Mouse (Mus musculus): ENCODE results near the gene Fcrls. TPM values are rescaled to one million over a fixed set of nuclear protein-coding genes. Genes with fewer than 3 reads are reported as not detected.

Fcrls gene
- polyA plus RNA-seq, 1 experiment from 2014 or later: 4.6 TPM

DNA sequence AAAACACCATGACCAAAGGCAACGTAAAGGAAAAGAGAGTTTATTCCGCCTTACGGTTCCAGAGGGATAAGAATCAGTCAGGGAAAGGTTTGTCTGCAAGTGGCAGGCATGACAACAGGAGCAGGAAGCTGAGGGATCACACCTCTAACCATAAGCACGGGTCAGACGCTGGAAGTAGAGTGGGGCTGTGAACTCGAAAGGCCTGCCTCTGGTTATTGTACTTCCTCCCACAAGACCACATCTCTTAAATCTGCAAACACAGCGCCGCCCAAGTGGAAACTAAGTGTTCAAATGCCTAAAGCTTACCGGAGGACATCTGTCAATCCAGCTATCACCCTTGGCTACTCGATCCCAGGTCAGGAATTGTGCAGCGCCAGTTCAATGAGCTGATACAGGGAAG lies 48.4 kb downstream of the Fcrls start:
- no peaks in the 10 kb centered on the region for H3K36me3 ChIP-seq
- H3K9me3 ChIP-seq (replicated peaks): no peaks in the 10 kb centered on the region
- no peak overlapping the region for H3K4me2 ChIP-seq
- H3K4me1 ChIP-seq (replicated peaks): no peaks in the 10 kb centered on the region
- H3K9ac ChIP-seq: no peak overlapping the region
- 58% methylated on average over 11 of the region's 11 CpGs for WGBS
- no peaks in the 10 kb centered on the region for H3K27me3 ChIP-seq
- H3K4me3 ChIP-seq: no peak overlapping the region
- no peak overlapping the region for H3K27ac ChIP-seq
- ATAC-seq (replicated peaks; ENCODE audit: insufficient number of reproducible peaks, insufficient read depth, low FRiP score, low read depth): no peak

DNA sequence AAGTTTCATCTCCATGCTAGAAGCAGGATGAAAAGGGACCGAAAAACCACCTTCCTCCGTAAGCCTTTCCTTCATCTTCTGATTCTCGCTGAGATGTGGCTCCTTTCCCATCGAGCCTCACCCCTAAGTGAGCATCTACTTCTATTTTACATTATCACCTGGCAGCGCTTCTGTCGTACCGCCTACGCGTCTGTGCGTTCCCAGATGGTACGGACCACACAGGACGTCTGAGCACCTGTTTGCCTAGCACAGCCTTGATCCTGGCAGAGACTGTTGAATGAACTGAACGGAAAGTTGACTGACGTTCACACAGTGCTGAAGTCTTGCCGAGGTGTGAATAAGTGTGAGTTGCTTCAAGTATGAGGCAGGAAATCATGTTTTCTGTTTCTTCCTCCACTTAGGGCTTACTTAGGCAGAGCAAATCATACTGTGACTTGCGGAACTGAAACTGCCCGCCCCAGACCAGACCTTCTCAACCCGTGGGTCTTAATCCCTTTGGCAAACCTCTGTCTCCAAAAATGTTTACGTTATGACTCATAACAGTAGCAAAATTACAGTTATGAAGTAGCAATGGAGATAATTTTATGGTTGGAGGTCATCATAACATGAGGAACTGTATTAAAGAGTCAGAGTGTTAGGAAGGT lies 49.2 kb downstream of the Fcrls start:
- H3K9ac ChIP-seq: no peak overlapping the region

DNA sequence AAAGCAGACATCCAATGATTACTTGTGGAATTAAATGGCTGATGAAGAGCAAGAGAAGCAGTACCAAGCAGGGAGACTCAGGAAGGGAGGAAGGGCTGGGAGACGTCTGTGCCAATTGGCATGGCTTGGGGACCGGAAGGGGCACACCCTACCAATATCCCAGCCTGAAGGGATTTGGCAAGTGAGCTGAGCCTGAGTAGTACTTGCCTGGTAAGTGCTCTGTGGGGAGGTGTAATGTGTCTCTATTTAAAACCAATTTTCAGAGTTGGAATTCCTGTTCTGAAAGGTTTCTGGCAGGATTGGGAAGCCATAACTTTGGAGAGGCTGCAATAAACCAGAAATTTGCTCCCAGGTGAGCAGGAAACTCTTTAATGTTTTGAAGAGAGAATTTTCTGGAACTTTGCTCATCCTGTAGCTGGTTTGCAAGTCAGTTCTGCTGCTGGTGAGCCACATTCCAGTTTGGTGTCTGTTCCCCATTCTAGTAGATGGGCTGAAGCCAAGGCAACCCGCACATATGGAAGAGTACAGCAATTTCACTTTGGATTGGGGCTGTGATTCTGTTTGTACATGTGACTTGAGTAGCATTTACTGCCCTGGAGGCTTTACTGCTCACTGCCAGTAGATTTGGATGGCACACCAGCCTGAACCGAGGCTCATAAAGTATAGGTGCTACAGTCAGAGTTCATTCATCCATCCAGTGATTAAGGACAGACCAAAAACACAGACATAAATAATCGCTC lies 57.0 kb downstream of the Fcrls start:
- H3K27ac ChIP-seq: no peak overlapping the region
- no peaks in the 10 kb centered on the region for H3K36me3 ChIP-seq
- no peak overlapping the region for H3K4me2 ChIP-seq
- no peak overlapping the region for H3K4me3 ChIP-seq
- no peak overlapping the region for H3K9ac ChIP-seq
- no peak for ATAC-seq (replicated peaks; ENCODE audit: insufficient number of reproducible peaks, insufficient read depth, low FRiP score, low read depth)
- H3K27me3 ChIP-seq: no peaks in the 10 kb centered on the region
- H3K9me3 ChIP-seq (replicated peaks): no peaks in the 10 kb centered on the region
- H3K4me1 ChIP-seq (replicated peaks): no peaks in the 10 kb centered on the region
- WGBS: 76% methylated on average over 5 of the region's 5 CpGs

More for the DNA sequence above, 49.2 kb downstream of the Fcrls start:
- H3K36me3 ChIP-seq: no peaks in the 10 kb centered on the region
- H3K9me3 ChIP-seq (replicated peaks): no peaks in the 10 kb centered on the region
- no peak overlapping the region for H3K4me3 ChIP-seq
- H3K4me2 ChIP-seq: no peak overlapping the region
- H3K27ac ChIP-seq: no peak overlapping the region
- H3K27me3 ChIP-seq: no peaks in the 10 kb centered on the region
- ATAC-seq (replicated peaks; ENCODE audit: insufficient number of reproducible peaks, insufficient read depth, low FRiP score, low read depth): no peak
- WGBS: 83% methylated on average over 19 of the region's 19 CpGs
- H3K4me1 ChIP-seq (replicated peaks): no peaks in the 10 kb centered on the region

Other genes starting within 250 kb of the Fcrls start
- gene Kirrel, start 89.0 kb downstream of the Fcrls start, polyA plus RNA-seq (2015; fragmentation: Nextera tagmentation; extraction: Ambion mirVana): 9.0 and 13.1 TPM in 2 replicates
- gene Cd5l, start 94.1 kb upstream of the Fcrls start, polyA plus RNA-seq (2015; fragmentation: Nextera tagmentation; extraction: Ambion mirVana): 0.15 and 0.55 TPM in 2 replicates
- gene Fcrl1, start 112.6 kb upstream of the Fcrls start, polyA plus RNA-seq (2015; fragmentation: Nextera tagmentation; extraction: Ambion mirVana): 0.20 and 0.36 TPM in 2 replicates
- not detected in 2 replicates for gene Fcrl5, start 172.0 kb upstream of the Fcrls start, polyA plus RNA-seq (2015; fragmentation: Nextera tagmentation; extraction: Ambion mirVana)

Data from heart, embryonic 15.5 days (tissue).